Mouse (Mus musculus) heart, postnatal 0 days (tissue): ENCODE data around the gene Glg1.

Experiments
- CTCF ChIP-seq: IDR thresholded peaks from 2 replicates; pipeline ENCODE4 v1.5.1; 2016; ENCODE audit warnings: antibody characterized with exemption, control low read depth, low read depth
- EP300 ChIP-seq: IDR thresholded peaks from 2 replicates; pipeline ENCODE4 v1.6.1; 2016; ENCODE audit warnings: antibody characterized with exemption, low read depth

- no peak for TF ChIP-seq CTCF
- no peak for TF ChIP-seq EP300
Measured at GRCm38 (mm10) chr8:111252487-111253112, 6.4 kb downstream of the Glg1 start.
